Mouse (Mus musculus) frontal cortex, postnatal 25 days (tissue): ENCODE data around the gene Stx5a.

Source experiments
- DNase-seq, 2 experiments: peaks; one replicate each; pipeline ENCODE4 v3.0.0; 2022; ENCODE audit warnings: low spot score in 2 of 2

Gene Stx5a

DNA sequence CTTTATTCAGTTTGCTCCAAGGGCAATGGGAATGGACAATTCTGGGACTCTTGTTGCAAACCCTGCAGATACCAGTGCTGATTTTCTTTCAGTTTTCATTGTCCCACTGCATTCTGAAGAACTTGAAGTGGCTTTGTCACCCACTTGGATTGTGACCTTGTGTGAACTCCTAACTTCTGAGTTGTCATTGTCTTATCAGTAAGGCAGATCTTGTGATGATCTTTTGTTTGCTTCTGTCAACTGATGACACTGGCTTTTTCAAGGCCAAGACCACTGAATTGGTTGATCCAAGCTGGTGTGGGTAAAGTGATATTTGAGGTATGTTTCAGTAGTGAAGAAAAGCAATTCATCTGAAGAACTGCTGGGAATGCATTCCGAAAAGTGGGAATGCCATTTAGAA lies 4.2 kb downstream of the Stx5a start:
- no peak for DNase-seq

DNA sequence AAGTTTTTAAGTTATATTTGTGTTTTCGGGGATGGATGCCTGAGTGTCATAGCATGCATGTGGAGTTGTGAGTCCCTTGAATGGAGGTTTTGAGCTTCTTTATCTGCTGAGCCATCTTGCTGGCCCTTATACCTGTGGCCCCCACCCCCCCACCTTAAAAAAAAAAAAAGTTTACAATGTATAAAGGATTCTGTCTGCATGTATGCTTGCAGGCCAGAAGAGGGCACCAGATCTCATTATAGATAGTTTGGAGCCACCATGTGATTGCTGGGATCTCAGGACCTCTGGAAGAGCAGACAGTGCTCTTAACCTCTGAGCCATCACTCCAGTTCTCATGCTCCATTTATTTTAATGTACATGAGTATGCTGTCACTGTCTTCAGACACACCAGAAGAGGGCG lies 6.2 kb downstream of the Stx5a start:
- no peak for DNase-seq

DNA sequence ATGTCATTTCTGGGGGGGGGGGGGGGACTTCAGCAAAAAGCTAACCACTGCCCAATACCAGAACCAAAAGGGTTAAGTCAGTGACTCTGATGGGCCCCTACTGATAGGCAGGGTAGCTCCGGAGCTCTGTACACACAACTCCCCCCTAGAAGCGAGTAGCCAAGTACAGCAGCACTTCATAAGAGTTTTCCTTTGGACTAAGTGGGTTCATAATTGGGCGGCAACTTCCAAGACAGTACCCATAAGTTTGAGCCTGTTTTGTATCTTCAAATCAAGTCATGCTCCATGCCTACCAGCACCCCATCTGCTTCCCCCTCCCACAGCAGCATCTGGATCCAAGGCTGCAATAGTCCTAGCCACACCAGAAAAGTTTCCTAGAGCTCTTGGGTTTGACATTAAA lies 14.4 kb downstream of the Stx5a start:
- no peak for DNase-seq

DNA sequence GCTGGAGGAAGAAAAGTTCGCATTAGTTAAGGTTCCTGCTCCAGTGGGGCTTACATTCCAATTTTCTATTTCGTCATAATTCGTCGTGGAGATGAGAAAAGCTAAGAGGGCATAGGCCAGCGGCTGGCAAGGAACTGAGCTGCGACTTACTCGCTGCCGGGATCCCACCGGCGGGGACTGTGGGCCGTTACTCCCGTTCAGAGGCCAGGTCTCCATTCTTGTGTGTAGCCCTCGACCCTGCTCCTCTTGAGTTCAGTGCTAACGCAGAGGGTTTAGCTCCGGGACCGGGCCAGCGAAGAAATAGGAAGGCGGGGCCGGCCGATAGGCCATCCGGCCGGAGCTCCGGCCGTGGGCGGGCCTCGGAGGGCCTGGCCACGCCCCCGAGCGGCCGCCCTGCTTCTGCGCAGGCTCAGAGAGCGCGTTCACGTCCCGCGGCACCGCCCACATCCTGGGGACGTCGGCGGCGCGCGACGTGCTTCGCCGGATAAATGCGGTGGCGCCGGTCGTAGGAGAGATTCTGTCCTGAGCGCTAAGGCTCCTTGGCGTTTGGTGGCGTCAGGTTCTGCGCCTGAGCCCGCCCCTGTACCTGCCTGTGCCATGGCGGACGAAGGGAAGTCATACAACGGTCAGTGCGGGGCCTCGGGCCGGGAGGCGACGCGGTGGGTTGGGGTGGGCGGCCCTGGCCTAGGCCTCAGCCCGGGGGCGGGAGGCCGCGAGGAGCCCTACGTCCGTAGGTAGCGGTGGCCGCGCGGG lies 15.6 kb downstream of the Stx5a start, which contains the start of gene Nxf1:
Gene Nxf1, plus strand, starts transcription at position 439 of the 753 bp plus-strand sequence.
- peak; percentile 81 to 85 for DNase-seq

DNA sequence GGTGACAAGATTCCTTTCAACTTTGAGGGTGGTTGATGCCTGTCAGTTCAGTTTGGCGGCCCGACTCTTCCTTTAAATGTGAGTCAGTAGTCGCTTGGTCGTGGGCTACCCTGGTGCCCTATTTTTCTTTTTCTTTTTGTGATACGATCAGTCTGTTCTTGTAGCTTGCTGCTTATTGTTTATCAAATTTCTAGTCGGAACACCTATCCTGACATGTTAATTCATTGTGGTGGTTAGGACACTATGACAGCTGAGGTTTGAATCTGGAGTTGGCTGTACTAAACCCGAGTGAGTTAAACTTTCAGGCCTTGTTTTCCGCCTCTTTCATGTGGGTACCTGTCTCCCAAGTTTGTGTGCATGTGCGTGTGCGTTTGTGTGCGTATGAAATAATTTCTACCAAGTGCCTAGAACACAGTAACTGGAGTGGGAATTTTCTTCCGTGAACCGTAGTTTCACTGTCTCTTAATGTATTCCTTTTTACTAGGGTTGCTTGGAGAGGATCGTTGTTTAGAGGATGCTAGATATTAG lies 16.3 kb downstream of the Stx5a start:
- no peak for DNase-seq

DNA sequence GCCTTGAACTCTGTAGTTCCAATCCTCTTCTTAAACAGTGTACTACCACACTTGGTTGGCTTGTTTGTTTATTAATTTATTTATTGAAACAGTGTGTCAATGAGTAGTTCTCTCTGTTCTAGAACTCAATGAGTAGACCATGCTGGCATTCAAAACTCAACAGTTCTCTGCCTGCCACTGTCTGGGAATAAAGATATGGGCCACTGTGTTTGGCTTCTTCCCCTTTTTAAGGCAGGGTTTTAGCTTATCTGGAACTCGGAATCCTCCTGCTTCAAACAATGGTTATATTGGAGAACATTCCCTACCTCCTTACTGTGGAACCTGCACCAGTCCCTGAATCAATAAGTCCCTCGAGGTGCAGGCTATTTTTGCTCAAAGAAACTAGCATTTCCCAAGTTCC lies 17.7 kb downstream of the Stx5a start:
- DNase-seq = no peak

DNA sequence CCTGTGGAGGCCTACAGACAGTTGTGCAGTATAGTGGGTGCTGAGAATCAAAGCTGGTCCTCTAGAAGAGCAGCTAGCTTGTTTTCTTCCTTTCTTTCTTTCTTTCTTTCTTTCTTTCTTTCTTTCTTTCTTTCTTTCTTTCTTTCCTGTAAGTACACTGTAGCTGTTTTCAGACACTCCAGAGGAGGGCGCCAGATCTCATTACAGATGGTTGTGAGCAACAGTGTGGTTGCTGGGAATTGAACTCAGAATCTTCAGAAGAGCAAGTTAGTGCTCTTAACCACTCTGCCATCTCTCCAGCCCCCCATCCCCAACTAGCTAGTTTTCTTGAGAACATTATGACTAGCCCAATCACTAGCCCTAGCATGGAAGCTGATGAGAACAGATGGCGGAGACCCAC lies 19.5 kb downstream of the Stx5a start:
- DNase-seq = no peak

DNA sequence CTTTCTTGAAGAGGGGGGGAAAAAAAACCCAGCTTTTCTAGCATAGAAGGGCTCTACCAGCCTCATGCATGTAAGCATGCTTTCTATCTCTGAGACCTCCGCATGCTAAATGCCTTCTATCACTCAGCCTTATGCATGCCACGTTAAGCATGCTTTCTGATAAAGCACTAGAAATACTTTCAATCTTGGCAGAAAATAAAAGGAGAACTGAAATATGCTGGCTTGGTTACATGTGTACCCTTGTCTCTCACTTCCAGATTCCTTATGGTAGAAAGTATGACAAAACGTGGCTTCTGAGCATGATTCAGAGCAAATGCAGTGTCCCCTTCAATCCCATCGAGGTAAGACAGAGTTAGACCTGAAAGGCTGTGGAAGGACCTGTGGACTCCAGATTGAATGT lies 22.1 kb downstream of the Stx5a start:
- DNase-seq = no peak

DNA sequence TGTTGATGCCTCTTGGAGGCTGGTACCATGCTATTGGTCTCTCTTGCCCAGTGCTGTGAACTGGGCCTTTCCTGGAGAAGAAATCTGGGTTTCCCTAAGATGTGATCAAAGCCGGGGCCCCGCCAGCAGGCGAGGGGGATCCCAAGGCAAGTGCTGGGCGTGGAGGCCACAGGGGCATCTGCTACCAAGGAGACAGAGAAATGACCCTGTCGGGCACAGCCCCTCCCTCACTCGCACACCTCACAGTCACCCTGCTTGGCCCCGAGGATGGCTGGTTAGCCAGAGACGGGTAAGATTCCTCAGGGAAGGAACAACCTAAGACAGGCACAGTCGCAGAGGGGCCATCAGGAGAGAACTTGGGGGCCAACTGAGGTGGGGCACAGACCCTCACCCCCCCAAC lies 24.3 kb downstream of the Stx5a start:
- DNase-seq = no peak

DNA sequence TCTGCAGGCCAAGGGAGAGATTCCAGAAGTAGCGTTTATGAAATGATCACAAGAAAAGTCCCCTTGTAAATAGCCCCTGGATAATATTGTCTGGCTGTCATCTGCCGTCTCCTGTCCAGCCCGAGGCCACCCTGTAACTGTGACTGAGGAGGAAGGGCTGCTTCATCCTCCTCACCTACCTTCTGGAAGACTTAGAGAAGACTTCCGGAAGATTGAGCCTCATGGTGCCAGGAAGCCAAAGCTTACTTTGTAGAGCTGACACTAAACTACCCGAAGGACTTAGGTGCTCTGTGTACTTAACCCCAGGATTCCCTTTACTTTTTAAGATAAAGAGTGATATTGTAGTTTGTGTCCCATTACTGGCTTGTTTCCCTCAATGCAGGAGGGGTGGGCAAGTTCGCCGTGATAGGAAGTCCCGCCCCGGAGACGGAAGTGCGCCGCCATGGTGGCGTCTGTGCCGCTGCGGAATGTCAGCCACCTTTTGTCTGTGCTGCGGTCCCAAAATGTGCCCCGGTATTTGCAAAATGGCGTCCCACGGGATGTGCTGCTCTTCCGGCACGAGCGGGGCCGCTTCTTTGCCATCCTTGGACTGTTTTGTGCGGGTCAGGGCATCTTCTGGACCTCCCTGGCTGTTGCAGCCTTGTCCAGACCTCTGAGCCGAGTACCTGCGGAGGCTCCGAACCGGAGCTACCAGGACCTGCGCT lies 29.5 kb downstream of the Stx5a start, which contains the start of gene Tmem223:
Gene Tmem223, plus strand, starts transcription at position 430 of the 704 bp plus-strand sequence.
- DNase-seq = peak; percentile 59 to 73

DNA sequence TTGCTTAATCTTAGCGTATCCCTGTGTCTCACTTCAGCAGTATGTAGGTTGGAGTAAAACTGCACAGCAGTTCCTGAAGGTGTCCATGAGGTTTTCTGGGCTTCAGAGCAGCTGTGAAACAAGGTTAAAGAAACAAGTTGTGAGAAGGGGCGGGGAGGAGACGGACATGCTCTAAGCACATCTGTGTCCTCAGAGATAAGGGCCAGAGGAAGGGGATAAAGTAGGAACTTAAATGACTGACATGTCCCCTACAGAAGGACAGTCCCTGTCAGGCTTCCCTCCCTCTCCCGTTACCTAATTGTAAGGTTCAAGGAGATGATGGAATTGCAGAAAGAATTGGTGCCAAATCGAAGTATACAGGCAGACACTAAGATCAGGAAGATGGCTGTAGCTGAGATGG lies 31.8 kb downstream of the Stx5a start:
- no peak for DNase-seq

DNA sequence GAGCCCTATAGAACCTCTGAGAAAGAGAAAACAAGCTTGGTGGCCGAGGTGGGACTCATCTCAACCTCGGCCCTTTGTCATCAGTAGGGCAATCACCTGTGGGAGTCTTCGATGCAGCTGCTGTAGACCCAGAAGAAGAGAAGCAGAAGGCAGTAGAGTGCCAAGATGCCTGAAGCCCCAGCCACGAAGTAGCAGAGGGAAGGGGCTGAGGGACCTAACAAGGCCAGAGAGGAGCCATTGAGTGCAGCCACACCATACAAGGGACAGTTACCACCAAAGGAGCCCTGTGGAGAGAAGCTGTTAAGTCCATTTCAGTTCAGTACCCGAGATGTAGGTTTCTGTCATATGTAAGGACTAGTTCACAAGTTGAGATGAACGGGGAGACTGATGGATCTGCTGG lies 32.2 kb downstream of the Stx5a start:
- DNase-seq = no peak

DNA sequence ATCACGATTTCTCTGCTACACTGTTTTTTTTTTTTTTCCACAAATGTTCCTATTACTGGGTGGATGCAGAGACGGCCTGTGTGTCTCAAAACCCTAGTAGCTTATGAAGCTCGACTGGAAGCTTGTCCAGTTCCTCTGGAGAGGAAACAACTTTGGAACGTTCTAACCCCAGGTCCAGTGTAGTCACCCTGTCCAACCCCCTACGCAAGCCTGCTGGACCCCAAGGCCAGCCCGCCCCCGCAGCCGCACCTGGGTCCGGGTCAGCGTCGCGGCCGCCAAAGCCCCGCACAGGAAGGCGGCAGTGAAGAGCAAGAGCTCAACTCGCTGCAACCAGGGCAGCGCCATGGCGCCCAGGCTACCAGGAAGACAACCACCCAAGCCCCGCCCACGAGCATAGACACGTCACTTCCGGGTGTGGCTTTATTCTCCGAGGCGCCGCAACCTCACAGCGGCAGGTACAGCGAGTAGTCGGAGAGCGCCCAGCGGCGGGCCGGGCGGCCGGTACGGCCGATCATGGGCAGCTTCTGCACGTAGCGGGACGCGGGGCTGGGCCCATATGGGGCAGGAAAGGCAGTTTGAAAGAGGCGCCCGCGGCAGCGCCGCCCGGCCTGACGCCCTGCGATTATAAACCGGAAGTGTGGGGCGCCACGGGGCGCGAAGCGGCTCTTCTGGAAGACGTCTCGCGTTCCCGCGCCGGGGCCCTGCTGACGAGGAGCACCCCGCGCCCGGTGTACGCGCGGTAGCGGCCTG lies 33.0 kb downstream of the Stx5a start, which contains the start of gene Tmem179b:
Gene Tmem179b, minus strand, starts transcription at position 382 of the 750 bp plus-strand sequence.
- DNase-seq = peak; percentile 95 to 96

DNA sequence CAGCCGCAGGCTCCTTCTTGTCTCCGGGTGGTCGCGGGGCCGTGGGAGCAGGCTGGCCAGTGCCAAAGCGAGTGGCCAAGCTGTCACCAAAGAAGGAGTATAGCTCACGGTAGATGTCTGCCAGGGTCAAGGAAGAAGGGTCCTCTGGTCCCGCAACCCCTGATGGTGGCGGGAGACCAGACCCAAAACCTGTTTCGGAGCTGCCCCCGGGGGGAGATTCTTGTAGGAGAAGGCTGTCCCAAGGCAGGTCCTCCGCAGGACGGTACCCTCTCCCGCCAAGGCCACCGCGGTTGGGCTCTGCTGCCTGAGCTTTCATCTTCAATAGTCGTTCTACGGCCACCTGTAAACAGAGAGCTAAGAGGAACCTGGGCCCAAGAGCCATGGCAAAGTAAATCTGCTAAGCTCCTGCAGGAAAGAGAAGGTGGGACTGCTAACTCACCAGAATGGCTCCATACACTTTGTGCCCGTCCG lies 33.8 kb downstream of the Stx5a start:
- no peak for DNase-seq

DNA sequence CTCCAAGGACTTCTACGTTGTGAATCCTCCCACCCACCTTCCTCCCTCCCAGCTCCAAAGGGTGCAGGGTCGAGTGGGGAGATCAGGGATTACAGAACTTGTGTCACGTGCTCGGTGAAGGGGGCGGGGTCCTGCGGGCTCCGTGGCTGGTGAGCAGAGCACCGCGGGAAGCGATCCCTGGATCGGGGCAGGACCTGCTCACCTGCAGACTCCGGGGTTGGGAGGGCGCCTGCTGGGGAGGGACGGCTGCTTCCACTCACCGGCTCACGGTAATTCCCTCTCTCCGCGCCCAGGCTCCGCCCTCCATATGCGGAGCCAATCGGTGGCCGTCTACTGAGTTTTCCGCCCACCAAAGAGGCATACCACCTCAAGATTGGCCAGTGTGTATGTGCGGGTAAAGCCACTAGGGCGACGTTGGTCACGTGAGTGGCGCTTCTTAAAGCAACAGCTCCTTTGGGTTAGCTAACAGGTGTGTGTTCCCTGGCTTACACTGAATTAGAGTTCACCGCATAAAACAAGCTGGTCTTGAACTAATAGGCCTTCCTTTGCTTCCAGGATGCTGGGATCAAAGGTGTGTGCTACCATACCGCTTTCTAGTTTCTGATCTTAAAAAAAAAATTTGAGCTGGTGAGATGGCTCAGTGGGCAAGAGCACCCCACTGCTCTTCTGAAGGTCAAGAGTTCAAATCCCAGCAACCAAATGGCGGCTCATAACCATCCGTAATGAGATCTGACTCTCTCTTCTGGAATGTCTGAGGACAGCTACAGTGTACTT lies 45.0 kb downstream of the Stx5a start, which contains the start of gene Taf6l:
Gene Taf6l, minus strand, starts transcription at position 410 of the 774 bp plus-strand sequence.
- peak; percentile 84 for DNase-seq

DNA sequence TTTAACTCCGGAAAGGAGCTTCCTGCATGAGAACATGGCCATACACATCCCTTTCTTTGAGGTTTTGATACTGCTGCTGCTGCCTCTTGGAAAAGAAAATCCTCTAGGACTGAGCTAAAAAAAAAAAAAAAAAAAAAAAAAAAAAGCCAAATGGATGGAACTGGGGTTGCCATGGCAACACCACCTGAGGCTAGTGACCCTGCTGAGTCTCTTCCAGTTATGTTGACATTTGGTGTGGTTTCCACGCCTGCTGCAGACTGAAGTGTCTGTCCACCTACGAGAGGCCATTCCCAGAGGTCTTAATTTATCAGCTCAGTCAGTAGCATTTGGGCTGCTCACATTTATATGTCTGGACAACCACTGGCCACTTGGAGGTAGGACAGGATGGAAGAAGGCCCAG lies 47.3 kb downstream of the Stx5a start:
- DNase-seq = no peak

DNA sequence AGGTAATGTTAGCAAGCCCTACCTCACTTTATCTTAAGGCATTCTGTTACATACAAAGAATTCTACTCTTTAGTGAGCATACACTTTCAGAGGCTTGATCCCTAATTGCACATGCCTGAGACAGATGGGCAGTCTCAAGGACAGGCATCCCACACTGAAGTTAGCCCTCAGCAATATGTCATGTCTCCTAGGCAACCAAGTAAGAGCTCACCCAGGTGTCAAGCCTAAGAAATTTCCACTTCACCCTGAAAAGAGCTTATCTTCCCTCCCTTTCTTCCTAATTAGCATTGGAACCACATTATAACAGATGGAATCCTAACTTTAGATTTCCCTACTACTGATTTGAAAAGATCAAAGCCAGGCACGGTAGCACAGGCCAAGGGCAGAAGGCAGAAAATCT lies 48.0 kb downstream of the Stx5a start:
- no peak for DNase-seq

DNA sequence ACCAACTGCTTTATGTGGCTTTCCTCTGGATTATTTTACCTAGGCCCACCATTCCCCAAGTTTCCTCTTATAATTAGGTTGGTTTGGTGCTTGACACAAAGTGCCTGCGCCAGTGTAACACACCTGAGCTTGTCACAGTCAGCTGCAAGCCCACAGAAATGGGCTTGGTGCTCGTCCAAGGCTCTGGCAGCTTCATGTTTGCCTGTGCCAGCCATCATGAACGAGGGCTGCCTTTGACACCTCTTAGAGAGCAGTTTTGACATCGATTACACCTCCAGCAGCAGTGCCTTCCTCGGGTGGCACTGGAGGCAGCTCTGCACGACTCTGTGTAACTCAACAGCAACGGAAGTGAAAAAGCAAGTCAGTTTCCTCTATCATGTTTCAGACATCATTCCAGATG lies 49.0 kb downstream of the Stx5a start:
- no peak for DNase-seq

DNA sequence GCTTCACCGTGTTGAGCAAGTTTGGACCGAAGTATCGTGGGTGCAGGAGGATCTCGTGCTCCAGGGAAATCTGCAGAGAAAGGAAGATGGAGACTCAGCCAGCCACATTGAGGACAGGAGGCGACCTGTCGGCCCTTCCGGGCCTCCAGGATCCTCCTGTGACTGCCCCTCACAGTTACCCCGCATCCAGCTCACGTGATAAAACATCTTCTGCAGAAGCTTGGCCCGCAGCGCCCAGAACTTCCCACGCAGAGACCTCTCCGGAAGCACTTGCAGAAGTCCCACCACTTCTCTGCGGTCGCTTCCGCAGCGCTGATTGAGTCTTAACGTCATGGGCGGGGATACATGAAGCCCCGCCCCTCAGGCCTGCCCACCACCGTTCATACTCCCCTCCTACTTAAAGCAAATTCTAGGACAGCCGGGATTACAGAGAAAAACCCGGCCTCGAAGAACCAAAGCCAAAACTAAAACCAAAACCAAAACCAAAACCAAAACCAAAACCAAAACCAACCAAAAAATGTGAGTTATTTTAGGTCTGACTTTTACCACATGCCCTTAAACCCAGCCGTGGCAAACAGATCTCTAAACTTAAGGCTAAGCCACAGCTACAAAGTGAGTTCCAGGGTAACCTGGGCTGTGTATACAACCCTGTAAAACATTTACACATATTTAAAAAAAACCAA lies 57.2 kb downstream of the Stx5a start, which contains the start of gene Polr2g:
Gene Polr2g, minus strand, starts transcription at position 314 of the 683 bp plus-strand sequence.
- DNase-seq = peak; percentile 77

DNA sequence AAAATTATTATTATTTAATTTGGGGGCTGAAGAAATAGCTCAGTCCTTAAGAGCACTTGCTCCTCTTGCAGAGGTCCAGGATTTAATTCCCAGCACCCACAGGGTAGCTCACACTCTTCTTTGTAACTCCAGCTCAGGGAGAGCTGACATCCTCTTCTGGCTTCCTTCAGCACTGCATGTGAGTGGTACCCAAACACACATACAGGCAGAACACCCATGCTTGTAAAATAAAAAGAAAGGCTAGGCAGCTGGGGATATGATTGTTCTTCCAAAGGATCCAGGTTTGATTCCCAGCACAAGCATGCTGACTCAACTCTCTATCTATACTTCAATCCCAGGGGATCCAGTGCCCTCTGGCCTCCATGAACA lies 57.7 kb downstream of the Stx5a start:
- DNase-seq = no peak
